ENCODE assay signal across 13 mouse cellular contexts in the genomic region with DNA sequence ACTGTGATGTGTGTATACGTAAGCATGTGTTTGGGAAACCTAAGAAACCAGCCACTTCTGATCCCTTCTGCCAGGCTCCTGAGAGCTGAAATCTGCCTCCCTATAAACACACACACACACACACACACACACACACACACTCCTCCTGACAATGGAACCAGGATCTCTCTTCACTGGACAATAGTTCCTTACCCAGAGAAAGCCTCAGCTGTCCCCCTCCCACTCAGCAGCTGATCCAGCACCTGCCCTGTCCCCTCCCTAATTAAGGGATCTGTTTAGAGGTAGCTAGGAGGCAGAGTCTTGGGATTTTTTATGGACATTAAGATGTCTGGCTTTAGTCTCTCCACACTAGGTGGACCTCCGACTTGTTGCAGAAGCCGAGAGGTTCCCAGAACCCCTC. TPM values are rescaled to one million over a fixed set of nuclear protein-coding genes. Genes with fewer than 3 reads are reported as not detected.
A peak's percentile ranks its signal among the peaks of the same experiment; 100 is the strongest.
DNase-seq lines count a peak whose midpoint lies in the region; ATAC-seq and TF ChIP-seq lines count a peak whose summit lies in the region.
"Had no signal": no experiment of that assay in that cellular context is flagged by ENCODE, and none has a peak within 500 bp of the region (broad histone marks: within the 10 kb centered on the region; RNA-seq: fewer than 3 reads in every experiment).

No protein-coding gene starts in this region.

- peaks cover 37% of the 10 kb centered on the region for H3K4me1 ChIP-seq in heart, embryonic 12.5 days (replicated peaks)
- peaks cover 3 to 30% of the 10 kb centered on the region in 2 experiments; a peak in 3 of 4 replicates for H3K4me1 ChIP-seq in CH12.LX (ENCODE audit: control insufficient read depth in 1 of 2, insufficient read depth in 2 of 2)
- peaks cover 50% of the 10 kb centered on the region for H3K4me1 ChIP-seq in forebrain, embryonic 13.5 days
- peaks cover 31% of the 10 kb centered on the region for H3K4me1 ChIP-seq in limb, embryonic 15.5 days

- no peak for TF ChIP-seq RAD21 in CH12.LX (IDR thresholded peaks at IDR 0.05; ENCODE audit: low read depth, low read length)

- in situ Hi-C loops in CH12.LX (cut with MboI; ENCODE audit: low pct_ligation_motif_present, low pct_unique_long_range_greater_than_20kb, low sequenced_read_pairs): no loop called here

- H3K36me3 ChIP-seq in heart, embryonic 12.5 days: peaks cover 44% of the 10 kb centered on the region
- peaks cover 35 to 50% of the 10 kb centered on the region in 2 experiments for H3K36me3 ChIP-seq in CH12.LX (replicated peaks in 1 of 2; ENCODE audit: control insufficient read depth in 1 of 2, insufficient read depth in 1 of 2, low read length in 1 of 2)
- H3K36me3 ChIP-seq in forebrain, embryonic 13.5 days (ENCODE audit: poor library complexity, severe bottlenecking): peaks cover 35% of the 10 kb centered on the region
- peaks cover 40% of the 10 kb centered on the region for H3K36me3 ChIP-seq in limb, embryonic 15.5 days

- TF ChIP-seq EP300 in CH12.LX (IDR thresholded peaks at IDR 0.05; ENCODE audit: low read length): no peak

- WGBS in heart, embryonic 12.5 days: 47% methylated on average over 3 of the region's 3 CpGs
- WGBS in forebrain, embryonic 13.5 days: 63% methylated on average over 3 of the region's 3 CpGs
- 39% methylated on average over 3 of the region's 3 CpGs for WGBS in limb, embryonic 15.5 days

- no peak for ATAC-seq in heart, embryonic 12.5 days (ENCODE audit: insufficient number of reproducible peaks, low FRiP score)
- no peak for ATAC-seq in forebrain, embryonic 13.5 days
- ATAC-seq in limb, embryonic 15.5 days (ENCODE audit: insufficient number of reproducible peaks, low FRiP score, low TSS enrichment, low read depth): no peak
- ATAC-seq in megakaryocyte-erythroid progenitor cell, adult 5-6 weeks (replicated peaks; ENCODE audit: low FRiP score, low TSS enrichment, poor library complexity, severe bottlenecking): no peak
- ATAC-seq: activated CD4-positive, CD25-positive, alpha-beta regulatory T cell, adult 4 months had no signal

- TF ChIP-seq CTCF in CH12.LX (conservative IDR thresholded peaks at IDR 0.05 in 1 of 2, IDR thresholded peaks at IDR 0.05 in 1 of 2; ENCODE audit: low read depth in 2 of 2, low read length in 2 of 2): no peak

- H3K79me2 ChIP-seq in CH12.LX (replicated peaks; ENCODE audit: control insufficient read depth, extremely low read depth, insufficient read depth, poor library complexity, severe bottlenecking): peaks cover 19% of the 10 kb centered on the region

- H3K9me3 ChIP-seq in heart, embryonic 12.5 days (replicated peaks): no peaks in the 10 kb centered on the region
- H3K9me3 ChIP-seq in CH12.LX (replicated peaks; ENCODE audit: low read length): peaks cover 3% of the 10 kb centered on the region
- H3K9me3 ChIP-seq in forebrain, embryonic 13.5 days (replicated peaks): no peaks in the 10 kb centered on the region
- no peaks in the 10 kb centered on the region for H3K9me3 ChIP-seq in limb, embryonic 15.5 days

- TF ChIP-seq POLR2A in CH12.LX (IDR thresholded peaks at IDR 0.05; ENCODE audit: low read depth, low read length): no peak

- H3K9ac ChIP-seq in heart, embryonic 12.5 days: peak overlapping the region; percentile 98
- H3K9ac ChIP-seq in CH12.LX (ENCODE audit: insufficient read depth, low read depth): 0 out of 2 replicates have a peak overlapping the region, but pooled peaks have one; percentile 25
- H3K9ac ChIP-seq in forebrain, embryonic 13.5 days: peak overlapping the region; percentile 46
- H3K9ac ChIP-seq in limb, embryonic 15.5 days: 0 out of 2 replicates have a peak overlapping the region, but pooled peaks have one; percentile 82

- peak overlapping the region; percentile 77 for H3K4me2 ChIP-seq in heart, embryonic 12.5 days
- peak overlapping the region; percentile 9; the same call in 1 of the 2 replicates for H3K4me2 ChIP-seq in CH12.LX (ENCODE audit: insufficient read depth, low read depth, poor library complexity, severe bottlenecking)
- peak overlapping the region; percentile 97 for H3K4me2 ChIP-seq in forebrain, embryonic 13.5 days
- H3K4me2 ChIP-seq in limb, embryonic 15.5 days: peak overlapping the region; percentile 84

- no peak for DNase-seq in heart, adult 18-20 months
- DNase-seq in CH12.LX (ENCODE audit: extremely low read depth): no peak
- no peak for DNase-seq in thymus, postnatal 4 days
- no peak for DNase-seq in gastrocnemius, postnatal 4 days (ENCODE audit: low spot score in 2 of 2)
- DNase-seq: gastrocnemius, postnatal 14 days; right cerebral cortex, postnatal 25 days had no signal

- H3K27me3 ChIP-seq in heart, embryonic 12.5 days (replicated peaks): no peaks in the 10 kb centered on the region
- H3K27me3 ChIP-seq in CH12.LX (replicated peaks): no peaks in the 10 kb centered on the region
- H3K27me3 ChIP-seq in forebrain, embryonic 13.5 days: 0 out of 2 replicates have a peak, but pooled peaks cover 2% of the 10 kb centered on the region
- no peaks in the 10 kb centered on the region for H3K27me3 ChIP-seq in limb, embryonic 15.5 days

- peak overlapping the region; percentile 89 for H3K4me3 ChIP-seq in heart, embryonic 12.5 days
- H3K4me3 ChIP-seq in CH12.LX (replicated peaks in 1 of 3; ENCODE audit: low read depth in 2 of 3, low read length in 2 of 3, poor library complexity in 1 of 3): no peak overlapping the region
- H3K4me3 ChIP-seq in forebrain, embryonic 13.5 days: peak overlapping the region; percentile 71
- H3K4me3 ChIP-seq in limb, embryonic 15.5 days: peak overlapping the region; percentile 85

- dilution Hi-C loops in CH12.LX (cut with MboI; ENCODE audit: extremely low pct_ligation_motif_present, extremely low pct_unique_long_range_greater_than_20kb, low sequenced_read_pairs): no loop called here

- peak overlapping the region; percentile 49 for H3K27ac ChIP-seq in heart, embryonic 12.5 days (ENCODE audit: poor library complexity, severe bottlenecking)
- no peak overlapping the region for H3K27ac ChIP-seq in CH12.LX (ENCODE audit: insufficient read depth, low read depth)
- peak overlapping the region; percentile 57 for H3K27ac ChIP-seq in forebrain, embryonic 13.5 days
- peak overlapping the region; percentile 38; the same call in 1 of the 2 replicates for H3K27ac ChIP-seq in limb, embryonic 15.5 days

RNA-seq across cellular contexts. Expression of gene Inppl1, which starts 3.1 kb away (rescaled TPM):
- 44.8 and 56.8 TPM in 2 replicates for polyA plus RNA-seq in heart, embryonic 12.5 days (2016; fragmentation: Nextera tagmentation; extraction: Ambion mirVana)
- total RNA-seq in heart, adult 18-20 months (2021): 100 to 1,000 TPM; 184 to 200 TPM
- 36.1 and 44.3 TPM in 2 replicates for total RNA-seq in CH12.LX (2012; rRNA removed)
- total RNA-seq in CH12.LX (2014; rRNA removed): 21.6 and 27.3 TPM in 2 replicates
- 35.7 and 37.9 TPM in 2 replicates for polyA plus RNA-seq in CH12.LX (2012; ENCODE audit: insufficient read length, low read depth)
- 23.9 and 31.8 TPM in 2 replicates for polyA plus RNA-seq in forebrain, embryonic 13.5 days (2015; fragmentation: Nextera tagmentation; extraction: Ambion mirVana)
- 49.4 and 56.6 TPM in 2 replicates for polyA plus RNA-seq in limb, embryonic 15.5 days (2015; fragmentation: Nextera tagmentation; extraction: Ambion mirVana)
- total RNA-seq in megakaryocyte-erythroid progenitor cell, adult 5-6 weeks (2014; fragmentation: Nextera tagmentation): 2.1 and 4.6 TPM in 2 replicates
- 3.5 and 10.2 TPM in 2 replicates for total RNA-seq in megakaryocyte-erythroid progenitor cell, adult 5-6 weeks (2017)
- total RNA-seq in gastrocnemius, postnatal 4 days (2021): 100 to 1,000 TPM in 1 of 2 experiments, 10 to 100 TPM in 1; 95.1 to 101 TPM

RNA-seq across cellular contexts. Expression of gene Phox2a, which starts 16.8 kb away (rescaled TPM):
- polyA plus RNA-seq in heart, embryonic 12.5 days (2016; fragmentation: Nextera tagmentation; extraction: Ambion mirVana): 0.10 TPM in 1 of 2 replicates, not detected in the other
- total RNA-seq in heart, adult 18-20 months (2021): under 1 TPM; 0.18 to 0.27 TPM
- total RNA-seq in CH12.LX (2012; rRNA removed): not detected in 2 replicates
- total RNA-seq in CH12.LX (2014; rRNA removed): not detected in 2 replicates
- polyA plus RNA-seq in CH12.LX (2012; ENCODE audit: insufficient read length, low read depth): not detected in 2 replicates
- 0.10 TPM in 1 of 2 replicates, not detected in the other for polyA plus RNA-seq in forebrain, embryonic 13.5 days (2015; fragmentation: Nextera tagmentation; extraction: Ambion mirVana)
- 0.14 and 0.23 TPM in 2 replicates for polyA plus RNA-seq in limb, embryonic 15.5 days (2015; fragmentation: Nextera tagmentation; extraction: Ambion mirVana)
- not detected in 2 replicates for total RNA-seq in megakaryocyte-erythroid progenitor cell, adult 5-6 weeks (2014; fragmentation: Nextera tagmentation)
- total RNA-seq in megakaryocyte-erythroid progenitor cell, adult 5-6 weeks (2017): not detected in 2 replicates
- total RNA-seq in gastrocnemius, postnatal 4 days (2021): under 1 TPM; 0.26 to 0.27 TPM
- total RNA-seq: gastrocnemius, postnatal 14 days; layer of hippocampus, postnatal 14 days; megakaryocyte, adult 5-6 weeks had no signal
- polyA plus RNA-seq: activated CD4-positive, CD25-positive, alpha-beta regulatory T cell, adult 4 months had no signal

RNA-seq across cellular contexts. Expression of gene Folr2, which starts 22.1 kb away (rescaled TPM):
- polyA plus RNA-seq in heart, embryonic 12.5 days (2016; fragmentation: Nextera tagmentation; extraction: Ambion mirVana): not detected in 2 replicates
- 1 to 10 TPM; 5.0 to 7.5 TPM for total RNA-seq in heart, adult 18-20 months (2021)
- total RNA-seq in CH12.LX (2012; rRNA removed) (not detected in 2 replicates), CH12.LX (2014; rRNA removed) (not detected in 2 replicates)
- not detected in 2 replicates for polyA plus RNA-seq in CH12.LX (2012; ENCODE audit: insufficient read length, low read depth)
- polyA plus RNA-seq in forebrain, embryonic 13.5 days (2015; fragmentation: Nextera tagmentation; extraction: Ambion mirVana): 0.67 and 0.75 TPM in 2 replicates
- 3.8 and 5.6 TPM in 2 replicates for polyA plus RNA-seq in limb, embryonic 15.5 days (2015; fragmentation: Nextera tagmentation; extraction: Ambion mirVana)
- total RNA-seq in megakaryocyte-erythroid progenitor cell, adult 5-6 weeks (2014; fragmentation: Nextera tagmentation): not detected in 2 replicates
- total RNA-seq in megakaryocyte-erythroid progenitor cell, adult 5-6 weeks (2017): not detected in 2 replicates
- 1 to 10 TPM; 6.4 to 9.1 TPM for total RNA-seq in gastrocnemius, postnatal 4 days (2021)
- polyA plus RNA-seq: activated CD4-positive, CD25-positive, alpha-beta regulatory T cell, adult 4 months had no signal

RNA-seq across cellular contexts. Expression of gene Anapc15, which starts 28.6 kb away (rescaled TPM):
- polyA plus RNA-seq in heart, embryonic 12.5 days (2016; fragmentation: Nextera tagmentation; extraction: Ambion mirVana): 58.0 and 61.0 TPM in 2 replicates
- total RNA-seq in heart, adult 18-20 months (2021): 10 to 100 TPM; 16.8 to 17.2 TPM
- total RNA-seq in CH12.LX (2012; rRNA removed) (69.1 and 88.8 TPM in 2 replicates), CH12.LX (2014; rRNA removed) (90.6 and 98.5 TPM in 2 replicates)
- 97.1 and 107 TPM in 2 replicates for polyA plus RNA-seq in CH12.LX (2012; ENCODE audit: insufficient read length, low read depth)
- polyA plus RNA-seq in forebrain, embryonic 13.5 days (2015; fragmentation: Nextera tagmentation; extraction: Ambion mirVana): 95.4 and 106 TPM in 2 replicates
- 54.5 and 56.5 TPM in 2 replicates for polyA plus RNA-seq in limb, embryonic 15.5 days (2015; fragmentation: Nextera tagmentation; extraction: Ambion mirVana)
- total RNA-seq in megakaryocyte-erythroid progenitor cell, adult 5-6 weeks (2014; fragmentation: Nextera tagmentation): 131 and 132 TPM in 2 replicates
- total RNA-seq in megakaryocyte-erythroid progenitor cell, adult 5-6 weeks (2017): 85.3 and 93.1 TPM in 2 replicates
- total RNA-seq in gastrocnemius, postnatal 4 days (2021): 10 to 100 TPM; 21.4 to 24.4 TPM

RNA-seq across cellular contexts. Expression of gene Folr1, which starts 35.7 kb away (rescaled TPM):
- 4.1 TPM in 2 replicates for polyA plus RNA-seq in heart, embryonic 12.5 days (2016; fragmentation: Nextera tagmentation; extraction: Ambion mirVana)
- total RNA-seq in heart, adult 18-20 months (2021): not detected
- total RNA-seq in CH12.LX (2012; rRNA removed): 0.25 and 0.34 TPM in 2 replicates
- total RNA-seq in CH12.LX (2014; rRNA removed): not detected in 2 replicates
- polyA plus RNA-seq in CH12.LX (2012; ENCODE audit: insufficient read length, low read depth): not detected in 2 replicates
- polyA plus RNA-seq in forebrain, embryonic 13.5 days (2015; fragmentation: Nextera tagmentation; extraction: Ambion mirVana): 8.6 and 20.1 TPM in 2 replicates
- polyA plus RNA-seq in limb, embryonic 15.5 days (2015; fragmentation: Nextera tagmentation; extraction: Ambion mirVana): 0.61 and 0.65 TPM in 2 replicates
- total RNA-seq in megakaryocyte-erythroid progenitor cell, adult 5-6 weeks (2014; fragmentation: Nextera tagmentation): 1.3 TPM in 1 of 2 replicates, not detected in the other
- total RNA-seq in megakaryocyte-erythroid progenitor cell, adult 5-6 weeks (2017): not detected in 2 replicates
- 1 to 10 TPM; 1.1 to 1.6 TPM for total RNA-seq in gastrocnemius, postnatal 4 days (2021)
- polyA plus RNA-seq: activated CD4-positive, CD25-positive, alpha-beta regulatory T cell, adult 4 months had no signal

Comparison
In these comparisons a context has a peak if more than half of its experiments do, and no peak if none do; other contexts are left out.
1. H3K4me2 ChIP-seq: peak in every context shown above with its lines; median percentile 97 in forebrain, embryonic 13.5 days; 84 in limb, embryonic 15.5 days; 77 in heart, embryonic 12.5 days; 9 in CH12.LX.
2. H3K4me3 ChIP-seq: peak in heart, embryonic 12.5 days (single experiment), forebrain, embryonic 13.5 days (single experiment) and limb, embryonic 15.5 days (single experiment); none in CH12.LX (0 of 3).
3. H3K9ac ChIP-seq: peak in every context shown above with its lines; median percentile 98 in heart, embryonic 12.5 days; 82 in limb, embryonic 15.5 days; 46 in forebrain, embryonic 13.5 days; 25 in CH12.LX.
4. RNA of gene Folr2, which starts 22.1 kb away (total RNA-seq): 6.4 to 9.1 TPM in gastrocnemius, postnatal 4 days and 5.0 to 7.5 TPM in heart, adult 18-20 months; not detected in CH12.LX and not detected in megakaryocyte-erythroid progenitor cell, adult 5-6 weeks; every median in the first group is over 4 times any median in the second.